Mouse (Mus musculus): ENCODE data around the gene Fyn.

Fyn gene

DNA sequence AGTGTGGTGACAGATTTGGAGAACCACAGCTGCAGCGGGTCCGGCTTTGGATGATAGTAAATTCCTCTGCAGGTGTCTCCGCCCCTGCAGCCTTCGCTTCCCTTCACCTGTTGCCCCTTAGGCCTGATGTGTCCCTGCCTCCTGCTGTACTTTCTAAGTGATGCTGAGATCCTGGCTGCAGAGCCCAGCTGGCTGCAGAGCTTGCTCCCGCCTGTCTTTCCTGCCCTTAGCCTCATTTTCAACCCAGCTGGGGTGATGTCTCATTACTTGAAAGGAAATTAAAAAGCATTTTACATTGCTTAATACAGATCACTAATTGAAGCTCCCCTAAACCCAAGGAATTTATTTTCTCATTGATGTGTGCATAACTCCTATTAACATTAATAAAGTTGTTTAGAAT, 70.2 kb downstream of the Fyn start:
- no peak for TF ChIP-seq GATA4 (IDR thresholded peaks at IDR 0.05; ENCODE audit: insufficient replicate concordance, low read length)

DNA sequence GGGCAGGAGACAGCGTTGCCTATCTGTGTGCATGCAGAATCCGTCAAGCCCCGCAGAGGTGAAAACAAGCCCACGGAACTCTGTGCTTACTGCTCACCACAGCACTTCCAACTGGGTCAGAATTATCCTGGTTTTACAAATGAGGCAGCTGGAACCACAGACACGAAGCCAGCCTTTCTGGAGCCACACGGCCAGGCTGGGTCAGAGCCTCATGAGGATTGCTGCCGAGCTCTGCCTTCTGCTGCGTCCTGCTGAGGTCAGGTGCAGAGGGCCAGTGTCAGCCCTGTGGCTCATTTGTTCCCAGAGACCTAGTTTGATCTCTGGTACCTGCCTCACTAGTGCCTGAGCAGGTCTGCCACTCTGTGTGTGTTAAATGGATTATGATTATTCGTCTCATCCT, 71.9 kb downstream of the Fyn start:
- no peak for TF ChIP-seq GATA4 (IDR thresholded peaks at IDR 0.05; ENCODE audit: insufficient replicate concordance, low read length)

DNA sequence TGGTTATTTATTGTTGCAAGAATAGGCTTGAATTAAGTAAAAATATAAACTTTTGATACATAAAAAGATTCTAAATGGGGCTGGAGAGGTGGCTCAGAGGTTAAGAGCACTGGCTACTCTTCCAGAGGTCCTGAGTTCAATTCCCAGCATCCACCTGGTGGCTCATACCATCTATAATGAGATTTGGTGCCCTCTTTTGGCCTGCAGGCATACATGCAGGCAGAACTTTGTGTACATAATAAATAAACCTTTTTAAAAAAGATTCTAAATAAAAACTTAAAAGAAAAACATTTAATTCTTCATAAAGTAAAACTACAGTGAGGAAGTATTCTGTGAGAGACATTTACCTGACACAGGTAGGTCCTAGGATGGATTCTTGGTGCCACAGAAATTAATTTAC, 73.0 kb downstream of the Fyn start:
- no peak for TF ChIP-seq GATA4 (IDR thresholded peaks at IDR 0.05; ENCODE audit: insufficient replicate concordance, low read length)

DNA sequence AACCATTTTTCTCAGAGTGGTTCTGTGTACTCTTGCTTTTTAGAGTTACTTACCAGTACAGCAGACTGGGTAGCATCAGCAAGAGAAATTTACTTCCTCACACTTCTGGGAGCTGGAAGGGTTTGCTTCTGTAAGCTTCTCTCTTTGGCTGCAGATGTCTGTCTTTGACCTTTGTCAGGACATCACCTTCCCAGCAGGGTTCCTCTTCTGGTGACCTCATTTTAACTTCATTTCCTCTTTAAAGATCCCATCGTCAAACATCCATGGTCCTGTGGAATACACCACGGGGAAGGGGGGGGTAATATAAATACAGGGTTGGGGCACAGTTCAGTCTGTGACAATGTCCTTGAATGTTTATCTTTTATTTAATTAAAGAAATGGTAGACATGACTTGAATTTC, 74.5 kb downstream of the Fyn start:
- no peak for TF ChIP-seq GATA4 (IDR thresholded peaks at IDR 0.05; ENCODE audit: insufficient replicate concordance, low read length)

DNA sequence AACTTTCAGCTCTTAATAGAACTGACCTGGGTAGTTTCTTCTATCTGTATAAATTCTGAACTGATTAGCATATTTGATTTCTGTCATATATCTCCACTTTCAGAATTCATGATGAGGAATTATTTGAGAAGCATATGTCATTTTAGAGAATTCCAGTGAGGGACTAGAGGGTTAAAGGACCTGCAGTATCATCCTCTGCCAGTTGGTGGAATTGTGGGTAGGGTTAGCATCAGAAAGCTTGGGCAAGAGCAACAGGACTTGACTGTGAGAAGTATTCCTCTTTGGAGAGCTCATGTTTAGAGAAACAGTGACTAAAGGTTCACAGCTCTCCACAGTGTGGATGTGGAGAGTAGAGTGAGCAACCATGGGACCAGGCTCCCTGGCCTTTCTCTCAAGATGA, 75.3 kb downstream of the Fyn start:
- TF ChIP-seq GATA4 (IDR thresholded peaks at IDR 0.05; ENCODE audit: insufficient replicate concordance, low read length) = no peak

DNA sequence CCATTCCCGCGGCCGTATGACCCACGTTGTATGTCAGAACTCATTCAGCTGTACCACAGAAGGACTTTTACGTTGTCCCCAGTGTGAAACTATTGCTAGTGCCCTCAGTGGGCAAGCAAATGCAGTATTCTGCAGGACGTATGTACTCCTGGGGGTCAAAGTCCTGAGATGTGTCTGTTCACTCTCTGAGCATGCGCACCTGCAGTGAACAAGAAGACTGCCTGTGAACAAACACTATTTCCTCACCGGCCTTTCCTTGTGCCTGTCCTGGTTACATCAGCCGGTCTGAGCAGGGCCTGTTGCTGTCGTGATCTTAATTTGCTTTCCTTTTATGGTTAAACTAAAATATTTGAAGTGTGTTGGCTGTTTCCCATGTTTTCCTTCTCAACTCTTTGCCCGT, 77.2 kb downstream of the Fyn start:
- no peak for TF ChIP-seq GATA4 (IDR thresholded peaks at IDR 0.05; ENCODE audit: insufficient replicate concordance, low read length)

DNA sequence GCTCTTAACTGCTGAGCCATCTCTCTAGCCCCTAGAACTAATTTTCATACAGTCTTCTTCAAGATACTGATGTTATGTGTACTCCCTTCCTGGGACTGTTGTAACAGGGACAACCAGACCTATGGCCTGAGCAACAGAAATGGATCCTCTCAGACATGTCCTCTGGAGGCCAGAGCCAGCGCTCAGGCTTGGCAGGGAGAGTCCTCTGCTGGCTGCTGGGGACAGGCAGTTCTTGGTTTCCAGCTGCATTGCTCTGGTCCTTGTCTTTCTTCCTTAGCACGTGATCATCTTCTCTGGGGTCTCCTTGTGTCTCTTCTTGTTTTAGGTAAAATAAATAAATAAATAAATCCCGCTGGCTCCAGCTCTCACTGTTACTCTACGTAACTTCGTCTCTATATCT, 78.1 kb downstream of the Fyn start:
- TF ChIP-seq GATA4 (IDR thresholded peaks at IDR 0.05; ENCODE audit: insufficient replicate concordance, low read length) = no peak

DNA sequence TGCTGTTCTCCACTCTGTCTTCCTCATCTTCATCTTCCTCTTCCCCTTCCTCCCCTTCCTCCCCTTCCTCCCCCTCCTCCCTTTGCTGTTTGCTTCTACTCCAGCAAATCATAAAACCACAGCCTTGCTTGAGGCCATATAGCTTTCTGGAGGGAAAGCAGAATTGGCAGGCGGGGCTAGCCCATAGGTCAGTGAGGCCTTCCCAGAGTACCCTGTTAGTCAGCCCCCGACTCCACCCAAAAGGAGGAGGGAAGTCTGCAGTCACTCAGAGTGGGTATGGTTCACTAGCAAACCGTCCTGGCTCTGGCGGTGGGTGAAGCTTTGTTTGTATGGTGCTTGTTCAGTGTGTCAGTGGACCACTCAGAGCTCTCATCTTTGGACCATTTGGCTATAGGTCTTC, 80.5 kb downstream of the Fyn start:
- TF ChIP-seq GATA4 (IDR thresholded peaks at IDR 0.05; ENCODE audit: insufficient replicate concordance, low read length) = no peak

DNA sequence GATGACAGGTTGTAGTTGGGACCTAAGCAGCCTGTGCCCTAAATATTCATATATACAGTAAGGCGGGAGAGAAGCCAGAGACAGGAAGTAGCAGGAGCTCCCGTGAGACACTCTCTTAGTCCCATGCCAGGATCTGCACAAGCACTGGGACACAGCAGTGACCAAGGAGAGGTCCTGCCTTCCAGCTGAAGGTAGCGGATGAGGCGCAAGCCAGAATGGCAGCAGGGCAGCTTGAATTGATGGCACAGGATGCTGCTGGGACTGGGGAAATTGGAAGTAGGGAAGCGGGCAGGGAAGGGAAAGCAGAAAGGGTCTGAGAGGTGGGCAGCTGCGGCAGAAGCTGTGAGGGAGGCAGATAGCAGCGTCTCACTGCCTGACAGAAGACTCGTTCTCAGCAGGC, 81.7 kb downstream of the Fyn start:
- TF ChIP-seq GATA4 (IDR thresholded peaks at IDR 0.05; ENCODE audit: insufficient replicate concordance, low read length) = no peak

DNA sequence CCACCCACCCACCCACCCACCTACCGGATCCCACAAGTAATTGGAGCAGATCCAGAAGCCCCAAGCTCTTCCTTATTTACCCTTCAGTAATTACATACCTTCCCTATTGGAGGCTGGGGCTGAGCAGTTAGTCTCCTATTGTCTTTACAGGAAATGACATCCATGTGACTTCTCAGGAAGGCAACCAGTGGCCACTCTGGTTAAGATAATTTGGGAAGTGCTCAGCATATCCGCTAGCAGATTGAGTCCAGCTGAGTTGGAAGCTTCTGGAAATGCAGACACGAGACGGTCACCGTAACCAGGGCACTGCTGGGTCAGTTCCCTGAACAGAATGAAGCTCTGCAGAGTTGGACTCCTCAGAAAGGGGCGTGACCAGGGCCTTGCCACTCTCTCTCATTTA, 82.4 kb downstream of the Fyn start:
- peak; percentile 83 for TF ChIP-seq GATA4 (IDR thresholded peaks at IDR 0.05; ENCODE audit: insufficient replicate concordance, low read length)

DNA sequence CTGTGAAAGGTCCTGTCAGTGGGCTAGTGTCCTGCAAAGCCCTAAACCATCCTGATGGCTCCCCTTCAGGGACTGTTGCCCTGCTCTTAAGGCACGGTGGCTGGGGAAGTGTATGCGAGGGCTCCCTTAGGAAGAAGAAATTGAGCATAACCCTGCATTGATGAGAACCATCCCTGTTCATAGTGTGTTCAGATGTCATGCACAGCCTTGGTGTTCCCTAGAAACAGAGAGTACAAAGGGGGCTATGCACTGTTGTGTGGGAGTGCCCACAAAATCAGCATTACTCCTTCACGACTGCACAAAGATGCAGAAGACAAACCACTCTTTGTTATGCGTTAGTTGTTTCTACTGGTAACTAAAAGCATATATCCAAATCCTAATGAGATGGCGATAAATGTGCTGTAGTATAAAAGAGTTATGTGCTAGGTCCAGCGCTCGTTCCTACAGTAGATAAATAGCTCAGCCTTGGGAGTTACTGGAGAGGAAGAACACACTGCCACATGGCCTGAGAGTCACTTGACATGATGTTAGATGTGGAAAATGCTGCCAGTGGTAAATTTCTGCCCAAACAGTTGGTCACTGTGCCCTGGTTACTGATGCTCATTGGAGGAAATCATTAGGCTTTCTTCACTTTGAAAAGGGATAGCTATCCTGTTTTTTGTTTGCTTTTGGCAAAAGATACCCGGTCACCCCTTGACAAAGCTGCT, 83.4 kb downstream of the Fyn start:
- TF ChIP-seq GATA4 (IDR thresholded peaks at IDR 0.05; ENCODE audit: insufficient replicate concordance, low read length) = no peak

DNA sequence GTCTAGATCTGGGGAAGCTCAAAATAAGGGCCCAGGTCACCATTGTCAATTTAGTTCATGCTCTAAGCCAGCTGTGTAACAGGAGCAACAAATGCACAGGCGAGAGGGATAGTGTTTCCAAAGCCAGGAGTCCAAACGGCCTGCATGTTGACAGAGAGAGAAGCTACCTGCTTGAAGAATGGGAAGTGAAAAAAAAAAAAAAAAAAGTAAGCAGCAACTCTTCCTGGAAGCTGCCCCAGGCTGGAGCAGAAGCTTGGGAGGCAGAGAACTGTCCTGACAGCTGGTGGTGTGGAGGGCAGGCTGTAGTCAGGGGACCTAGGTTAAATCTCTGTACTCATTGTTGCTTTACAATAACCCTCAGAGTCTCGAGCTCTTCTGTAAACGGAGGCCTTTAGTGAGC, 86.7 kb downstream of the Fyn start:
- no peak for TF ChIP-seq GATA4 (IDR thresholded peaks at IDR 0.05; ENCODE audit: insufficient replicate concordance, low read length)

DNA sequence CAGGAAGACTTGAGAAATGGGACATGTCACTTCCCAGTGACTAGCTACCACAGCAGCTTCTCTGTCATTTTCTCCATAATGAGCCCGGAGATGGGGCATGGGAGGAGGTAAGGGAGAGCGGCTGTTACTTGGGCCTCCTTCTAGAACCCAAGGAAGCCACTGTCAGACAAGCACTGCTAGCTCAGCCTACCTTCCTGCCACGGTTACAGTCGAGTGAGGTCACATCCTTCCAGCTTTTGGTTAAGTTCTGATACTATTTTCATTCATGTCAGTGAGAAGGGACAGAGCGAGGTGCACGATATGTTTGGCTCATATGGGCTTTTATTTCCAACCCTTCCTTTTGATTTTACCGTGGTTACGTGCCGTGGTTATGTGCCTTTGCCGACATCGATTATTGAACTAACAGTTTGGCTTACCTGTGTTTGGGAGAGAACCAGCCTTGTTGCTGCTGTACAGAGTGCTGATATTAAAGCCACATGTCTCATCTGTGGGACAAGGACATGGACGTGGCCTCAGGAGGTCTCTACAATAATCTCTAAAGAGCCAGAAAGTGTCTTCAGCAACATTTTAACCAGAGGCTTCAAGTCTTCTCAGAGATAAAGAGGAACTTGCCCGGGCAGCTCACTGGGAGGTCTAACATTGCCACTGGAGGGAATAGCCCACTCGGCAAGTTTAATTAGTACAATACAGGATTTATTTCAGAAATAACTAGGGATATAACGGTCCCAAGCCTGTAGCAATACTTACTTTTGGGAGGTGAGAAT, 87.4 kb downstream of the Fyn start:
- TF ChIP-seq GATA4 (IDR thresholded peaks at IDR 0.05; ENCODE audit: insufficient replicate concordance, low read length) = no peak

DNA sequence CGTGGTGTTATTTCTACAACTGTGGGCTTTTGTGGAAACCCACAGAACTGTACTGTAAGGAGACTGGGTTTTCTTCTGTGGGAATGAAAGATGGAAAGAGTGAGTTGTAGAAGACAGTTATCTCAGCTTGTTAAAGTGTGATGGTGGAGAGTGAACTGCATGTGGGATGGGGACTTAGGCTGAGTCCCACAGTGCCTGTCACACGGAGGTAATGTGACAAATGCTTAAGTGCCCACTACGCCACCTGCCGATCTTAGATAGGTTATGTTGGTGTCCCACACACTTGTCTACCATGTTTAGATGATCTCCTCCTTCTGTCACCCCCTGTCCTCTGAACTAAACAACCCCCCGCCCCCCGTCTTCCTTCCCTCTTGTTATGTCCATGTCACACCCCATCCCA, 88.1 kb downstream of the Fyn start:
- TF ChIP-seq GATA4 (IDR thresholded peaks at IDR 0.05; ENCODE audit: insufficient replicate concordance, low read length) = no peak

DNA sequence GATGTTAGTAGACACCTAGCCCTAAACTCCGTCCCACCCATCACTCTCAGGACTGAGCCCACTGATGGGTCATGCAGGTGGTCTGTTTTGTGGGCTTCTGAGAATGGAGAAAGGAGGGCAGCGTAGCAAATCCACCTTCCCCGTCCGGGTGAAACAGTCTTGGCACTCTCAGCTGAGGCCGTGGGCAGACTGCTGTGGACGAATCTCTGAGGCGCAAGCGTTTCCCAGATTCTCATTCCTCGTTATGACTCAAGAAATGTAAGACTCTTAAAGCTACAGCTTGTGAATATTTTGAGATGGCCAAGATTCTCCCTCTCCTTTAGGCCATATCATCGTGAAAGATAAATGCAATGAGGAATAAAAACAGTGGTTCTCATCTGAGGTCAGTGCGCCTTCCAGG, 88.6 kb downstream of the Fyn start:
- no peak for TF ChIP-seq GATA4 (IDR thresholded peaks at IDR 0.05; ENCODE audit: insufficient replicate concordance, low read length)

DNA sequence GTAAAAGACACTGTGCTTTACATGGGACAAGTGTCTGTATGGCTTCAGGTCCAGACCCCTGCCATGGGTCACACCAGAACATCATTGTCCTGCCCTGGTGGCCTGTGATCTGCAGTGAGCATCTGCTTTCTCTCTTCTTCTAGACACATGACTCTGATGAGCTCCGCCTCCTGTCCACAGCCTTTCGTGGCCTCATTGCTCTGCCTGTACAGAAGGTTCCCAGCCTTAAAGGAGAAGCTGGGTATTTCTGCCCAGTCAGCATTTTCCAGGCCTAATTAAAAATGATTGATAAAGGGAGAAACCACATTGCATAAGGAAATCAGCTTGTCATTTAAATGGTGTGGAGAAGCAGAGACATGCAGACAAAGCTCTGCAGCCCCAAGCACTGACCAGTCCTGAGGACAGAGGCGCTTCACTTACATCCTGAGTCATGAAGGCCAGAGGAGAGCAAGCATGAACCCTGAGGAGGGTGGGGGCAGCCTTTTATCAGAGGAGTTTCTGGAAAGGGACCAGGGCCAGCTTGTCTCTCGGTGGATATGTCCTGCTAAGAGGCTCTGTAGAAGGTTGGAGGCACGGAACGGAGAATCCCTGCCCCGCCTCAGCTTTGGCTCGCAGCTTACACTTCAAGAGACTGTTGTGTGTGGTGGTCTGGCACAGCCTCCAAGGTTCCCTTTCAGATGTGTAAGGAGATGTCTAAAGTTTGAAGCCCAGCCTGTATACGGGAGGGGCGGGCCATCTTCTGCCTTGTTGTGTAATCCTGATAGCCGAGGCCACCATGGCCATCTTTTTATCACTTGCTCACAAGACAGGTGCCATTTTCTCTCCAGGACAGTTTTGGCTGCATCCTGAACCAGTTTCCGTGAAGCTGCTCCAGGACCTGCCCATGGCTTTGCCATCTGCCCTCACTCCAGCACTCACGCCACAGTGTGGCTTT, 90.4 kb downstream of the Fyn start:
- no peak for TF ChIP-seq GATA4 (IDR thresholded peaks at IDR 0.05; ENCODE audit: insufficient replicate concordance, low read length)
